Mouse (Mus musculus) spleen, adult 2 months (tissue): ENCODE data around the gene Gm43638.
"Not testable (repeated sequence)": the region's sequence is repeated elsewhere in the genome, so short reads cannot be mapped to it uniquely, and the experiment has no call there.

Source experiments
- CTCF ChIP-seq: fragments of 200-500 bp; IDR thresholded peaks from 2 replicates; pipeline ENCODE4 v1.5.1; 2011; ENCODE audit warnings: mild to moderate bottlenecking, inconsistent platforms; ENCODE audit not compliant: insufficient read depth, insufficient read length, insufficient replicate concordance; ENCODE audit errors: extremely low read depth
- POLR2A ChIP-seq: fragments of 200-500 bp; IDR thresholded peaks from 2 replicates; pipeline ENCODE4 v1.6.1; 2011; ENCODE audit warnings: low read depth, low read length, inconsistent platforms

DNA sequence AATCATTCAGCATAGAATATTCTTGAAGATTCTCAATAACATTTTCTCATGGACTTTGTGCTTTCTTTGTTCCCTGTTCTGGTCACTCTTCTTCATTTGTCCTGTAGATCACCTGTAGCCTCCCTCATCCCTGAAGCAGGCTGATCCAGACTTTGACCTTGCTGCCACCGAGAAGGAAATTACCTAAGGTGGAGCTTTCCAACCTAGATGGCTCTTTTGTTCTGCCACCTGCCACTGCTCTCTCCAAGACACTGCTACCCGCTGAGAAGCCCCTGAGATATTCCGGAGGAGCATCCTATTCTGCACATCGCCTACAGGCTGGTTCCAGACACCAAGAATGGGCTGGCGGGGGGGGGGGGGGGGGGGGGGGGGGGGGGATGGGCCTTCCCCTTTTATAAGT lies 34.1 kb downstream of the Gm43638 start:
- TF ChIP-seq CTCF, POLR2A: not testable (repeated sequence)
